Mouse (Mus musculus) CH12F3 (cell line): ENCODE measurements around the gene Fpgs.

Experiments used
- in situ Hi-C: fragments of 300-500 bp; cut with MboI; formaldehyde crosslinking; loops from 2 replicates; pipeline ENCODE4 v1.14.3; 2020; ENCODE audit warnings: low sequenced_read_pairs

Fpgs gene

GRCm38 (mm10) chr2:32704021-32704421 is at the start of gene Fpgs:
Gene Fpgs, minus strand, starts transcription at chr2:32704145.
- in situ Hi-C loops, result no loop called here

GRCm38 (mm10) chr2:32752181-32752580 is 48.2 kb upstream of the Fpgs start:
- in situ Hi-C loops, result no loop called here

GRCm38 (mm10) chr2:32751665-32752033 is 47.7 kb upstream of the Fpgs start:
- in situ Hi-C loops, result no loop called here

GRCm38 (mm10) chr2:32750887-32751664 is 47.1 kb upstream of the Fpgs start:
- in situ Hi-C loops, result no loop called here

GRCm38 (mm10) chr2:32750199-32750598 is 46.3 kb upstream of the Fpgs start:
- in situ Hi-C loops, result no loop called here

GRCm38 (mm10) chr2:32749082-32749481 is 45.1 kb upstream of the Fpgs start:
- in situ Hi-C loops, result loop anchor here (5.0 kb wide), 1 partner anchor 37 kb away; the partner anchor contains the start of gene Cdk9

GRCm38 (mm10) chr2:32744272-32744982 is 40.5 kb upstream of the Fpgs start:
- in situ Hi-C loops, result no loop called here

GRCm38 (mm10) chr2:32742173-32742531 is 38.2 kb upstream of the Fpgs start:
- in situ Hi-C loops, result no loop called here

GRCm38 (mm10) chr2:32741273-32742172 is 37.6 kb upstream of the Fpgs start:
- in situ Hi-C loops, result no loop called here

GRCm38 (mm10) chr2:32740916-32741272 is 36.9 kb upstream of the Fpgs start, which contains the start of gene 6330409D20Rik:
Gene 6330409D20Rik, minus strand, starts transcription at chr2:32741016.
- in situ Hi-C loops, result no loop called here

- in situ Hi-C loops, result no loop called here
Measured at GRCm38 (mm10) chr2:32739311-32739710, 35.4 kb upstream of the Fpgs start.

GRCm38 (mm10) chr2:32737008-32737407 is 33.1 kb upstream of the Fpgs start:
- in situ Hi-C loops, result no loop called here

GRCm38 (mm10) chr2:32736306-32736829 is 32.4 kb upstream of the Fpgs start:
- in situ Hi-C loops, result no loop called here

- in situ Hi-C loops, result no loop called here
Measured at GRCm38 (mm10) chr2:32734933-32735332, 31.0 kb upstream of the Fpgs start.

- in situ Hi-C loops, result no loop called here
Measured at GRCm38 (mm10) chr2:32734480-32734879, 30.5 kb upstream of the Fpgs start.

GRCm38 (mm10) chr2:32732695-32733094 is 28.8 kb upstream of the Fpgs start:
- in situ Hi-C loops, result no loop called here

- in situ Hi-C loops, result no loop called here
Measured at GRCm38 (mm10) chr2:32731911-32732310, 28.0 kb upstream of the Fpgs start.

- in situ Hi-C loops, result no loop called here
Measured at GRCm38 (mm10) chr2:32730854-32731253, 26.9 kb upstream of the Fpgs start.

- in situ Hi-C loops, result no loop called here
Measured at GRCm38 (mm10) chr2:32729547-32729946, 25.6 kb upstream of the Fpgs start.

- in situ Hi-C loops, result no loop called here
Measured at GRCm38 (mm10) chr2:32728463-32728862, 24.5 kb upstream of the Fpgs start.

- in situ Hi-C loops, result no loop called here
Measured at GRCm38 (mm10) chr2:32727435-32727834, 23.5 kb upstream of the Fpgs start.
